Mouse (Mus musculus): ENCODE data around the gene Cyp17a1.

- no peak for TF ChIP-seq CTCF (IDR thresholded peaks at IDR 0.05; ENCODE audit: insufficient read depth, low read length)
- TF ChIP-seq POLR2A (IDR thresholded peaks at IDR 0.05; ENCODE audit: borderline replicate concordance, extremely low read depth, low read depth, low read length), result no peak
Observed at GRCm38 (mm10) chr19:46658851-46659250, 14.1 kb downstream of the Cyp17a1 start.
